Mouse (Mus musculus) G1E (cell line): Measurements from ENCODE around the gene Cdkn1a.

Source experiments
- CTCF ChIP-seq: IDR thresholded peaks from 2 replicates; pipeline ENCODE4 v1.5.1; 2012; ENCODE audit warnings: low read depth, low read length, inconsistent platforms, mixed read lengths
- GATA1 ChIP-seq: IDR thresholded peaks from 2 replicates; pipeline ENCODE4 v1.6.1; 2012; ENCODE audit warnings: borderline replicate concordance, low read length, inconsistent platforms, mixed read lengths
- GATA2 ChIP-seq: IDR thresholded peaks from 2 replicates; pipeline ENCODE4 v1.6.1; 2012; ENCODE audit warnings: low read depth, low read length, inconsistent platforms, borderline replicate concordance
- POLR2AphosphoS5 ChIP-seq: IDR thresholded peaks from 2 replicates; pipeline ENCODE4 v1.6.1; 2012; ENCODE audit warnings: low read depth, low read length, inconsistent platforms; ENCODE audit not compliant: insufficient replicate concordance
- TAL1 ChIP-seq: conservative IDR thresholded peaks from 2 replicates; pipeline ENCODE4 v1.6.1; 2012; ENCODE audit warnings: low read depth, low read length, inconsistent platforms, mixed read lengths

- TF ChIP-seq CTCF (no peak), GATA1 (no peak), TAL1 (no peak), GATA2 (no peak), POLR2AphosphoS5 (no peak)
Measured at GRCm38 (mm10) chr17:29090776-29091175, at the start of gene Cdkn1a.
